Mouse (Mus musculus): ENCODE measurements around the gene Hbs1l.

- TF ChIP-seq GATA1 (IDR thresholded peaks at IDR 0.05; ENCODE audit: borderline replicate concordance, low read length) (no peak), FLI1 (IDR thresholded peaks at IDR 0.05; ENCODE audit: low read length) (no peak)
Observed at GRCm38 (mm10) chr10:21248556-21248955, 47.2 kb upstream of the Hbs1l start.

Measured in megakaryocyte, embryonic 14.5 days (primary cell).